Mouse (Mus musculus): ENCODE measurements at regions not wholly inside any gene's neighbourhood (a gene's known extent, or its start where the extent isn't known, plus 50 kb on each side); places are given as distances from the start of the nearest gene placed in this dataset.
"Not testable (repeated sequence)": the region's sequence is repeated elsewhere in the genome, so short reads cannot be mapped to it uniquely, and the experiment has no call there.

DNA sequence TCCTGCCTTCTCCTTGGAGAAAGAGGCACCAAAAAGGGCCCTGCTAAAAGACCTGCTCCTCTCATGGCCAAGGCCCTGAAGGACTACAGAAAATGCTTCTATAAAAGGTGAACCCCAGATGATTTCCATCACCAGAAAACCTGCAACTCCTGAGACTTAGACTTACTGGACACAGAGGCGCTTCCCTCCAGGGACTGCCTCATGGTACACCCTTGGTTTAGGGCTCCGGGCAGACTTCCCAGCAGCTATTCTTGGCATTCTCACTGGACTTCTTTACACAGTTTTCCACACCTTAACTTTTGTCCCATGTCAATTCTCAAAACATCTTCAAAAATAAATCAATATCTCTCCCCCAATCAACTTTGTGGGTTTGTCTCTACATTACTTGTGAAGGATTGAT is 393.2 kb downstream of the Gpm6a start:
- not testable (repeated sequence) for H3K36me3 ChIP-seq (ENCODE audit: control insufficient read depth, insufficient read depth, low read length); H3K27ac ChIP-seq (ENCODE audit: low read depth, low read length); H3K9me3 ChIP-seq (ENCODE audit: control insufficient read depth, low read length); H3K9ac ChIP-seq (replicated peaks; ENCODE audit: low read depth, low read length); H3K4me3 ChIP-seq (ENCODE audit: low read depth, low read length); H3K4me1 ChIP-seq (ENCODE audit: control insufficient read depth, insufficient read depth, low read length); H3K4me2 ChIP-seq (ENCODE audit: low read depth, low read length); ATAC-seq (ENCODE audit: low read depth); H3K27me3 ChIP-seq (ENCODE audit: control insufficient read depth, insufficient read depth, low read length)
- WGBS, result 96% methylated on average over 2 of the region's 2 CpGs

GRCm38 (mm10) chr8:55359851-55360250 is 405.2 kb downstream of the Gpm6a start:
- H3K9ac ChIP-seq (replicated peaks; ENCODE audit: low read depth, low read length); H3K27me3 ChIP-seq (ENCODE audit: control insufficient read depth, insufficient read depth, low read length); ATAC-seq (ENCODE audit: low read depth); H3K9me3 ChIP-seq (ENCODE audit: control insufficient read depth, low read length); H3K4me3 ChIP-seq (ENCODE audit: low read depth, low read length); H3K4me2 ChIP-seq (ENCODE audit: low read depth, low read length); H3K27ac ChIP-seq (ENCODE audit: low read depth, low read length); H3K4me1 ChIP-seq (ENCODE audit: control insufficient read depth, insufficient read depth, low read length); H3K36me3 ChIP-seq (ENCODE audit: control insufficient read depth, insufficient read depth, low read length): not testable (repeated sequence)
- 86% methylated on average over 10 of the region's 11 CpGs for WGBS

DNA sequence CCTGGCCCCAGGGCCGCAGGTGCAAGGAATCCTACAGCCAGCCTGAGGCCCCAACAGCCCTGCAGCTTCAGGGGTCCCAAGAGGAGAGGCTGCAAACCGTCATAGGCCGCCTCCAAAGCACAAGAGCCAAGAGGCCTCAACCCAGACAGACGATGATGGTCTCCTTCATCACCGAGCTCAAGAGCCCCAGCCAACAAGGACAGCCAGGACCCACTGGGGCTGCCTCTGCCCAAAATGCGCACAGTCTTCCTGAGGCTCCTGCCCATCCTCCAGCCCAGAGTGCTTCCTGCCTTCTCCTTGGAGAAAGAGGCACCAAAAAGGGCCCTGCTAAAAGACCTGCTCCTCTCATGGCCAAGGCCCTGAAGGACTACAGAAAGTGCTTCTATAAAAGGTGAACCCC is 412.8 kb downstream of the Gpm6a start:
- 92% methylated on average over 4 of the region's 6 CpGs for WGBS
- H3K9ac ChIP-seq (replicated peaks; ENCODE audit: low read depth, low read length); H3K4me3 ChIP-seq (ENCODE audit: low read depth, low read length); ATAC-seq (ENCODE audit: low read depth); H3K4me2 ChIP-seq (ENCODE audit: low read depth, low read length); H3K36me3 ChIP-seq (ENCODE audit: control insufficient read depth, insufficient read depth, low read length); H3K27me3 ChIP-seq (ENCODE audit: control insufficient read depth, insufficient read depth, low read length); H3K4me1 ChIP-seq (ENCODE audit: control insufficient read depth, insufficient read depth, low read length); H3K27ac ChIP-seq (ENCODE audit: low read depth, low read length); H3K9me3 ChIP-seq (ENCODE audit: control insufficient read depth, low read length): not testable (repeated sequence)

DNA sequence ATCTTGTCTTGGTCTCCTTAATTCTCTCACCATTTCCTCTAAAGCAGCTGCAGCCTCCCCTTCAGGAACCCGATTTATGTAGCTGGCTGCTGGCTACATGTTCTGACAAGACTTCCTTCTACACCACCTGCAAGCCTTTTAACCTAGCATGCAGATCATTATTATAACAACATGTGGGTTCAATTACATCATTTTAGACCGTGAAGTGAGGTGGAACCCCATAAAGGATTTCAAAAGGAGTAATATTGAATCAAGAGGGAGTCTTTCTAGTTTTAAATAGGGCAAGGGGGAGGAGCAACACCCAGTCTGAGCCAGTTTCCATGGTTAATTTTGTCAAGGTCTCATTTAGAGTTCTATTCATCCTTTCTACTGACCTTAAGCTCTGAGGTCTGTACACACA is 442.4 kb downstream of the Gpm6a start:
- Histone ChIP-seq H3K27me3 (ENCODE audit: control insufficient read depth, insufficient read depth, low read length) (no peaks in the 10 kb centered on the region), H3K27ac (ENCODE audit: low read depth, low read length) (no peak overlapping the region), H3K4me2 (ENCODE audit: low read depth, low read length) (no peak overlapping the region), H3K36me3 (ENCODE audit: control insufficient read depth, insufficient read depth, low read length) (no peaks in the 10 kb centered on the region), H3K9me3 (ENCODE audit: control insufficient read depth, low read length) (no peaks in the 10 kb centered on the region), H3K4me1 (ENCODE audit: control insufficient read depth, insufficient read depth, low read length) (no peaks in the 10 kb centered on the region), H3K9ac (replicated peaks; ENCODE audit: low read depth, low read length) (no peak overlapping the region), H3K4me3 (ENCODE audit: low read depth, low read length) (no peak overlapping the region)
- WGBS, result 65% methylated on average over 2 of the region's 2 CpGs
- no peak for ATAC-seq (ENCODE audit: low read depth)

DNA sequence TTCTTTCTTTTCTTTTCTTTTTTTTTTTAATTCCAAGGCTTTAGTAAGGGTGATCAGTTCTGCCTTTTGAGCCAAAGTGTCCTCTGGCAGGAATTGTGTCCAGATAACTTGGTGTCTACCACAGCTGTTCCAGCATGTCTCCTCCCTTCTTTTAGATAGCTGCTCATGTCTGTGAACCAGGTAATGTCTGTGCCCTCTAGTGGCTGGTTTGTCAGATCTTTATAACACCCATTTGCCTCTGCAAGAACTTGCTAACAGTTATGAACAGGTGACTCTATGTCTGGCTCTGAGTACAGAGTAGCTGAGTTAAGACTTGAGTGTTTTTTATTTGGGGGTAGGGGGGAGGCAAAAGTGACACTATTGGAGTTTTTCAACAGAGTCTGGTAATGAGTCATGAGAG is 443.7 kb downstream of the Gpm6a start:
- H3K36me3 ChIP-seq (ENCODE audit: control insufficient read depth, insufficient read depth, low read length), result no peaks in the 10 kb centered on the region
- no peak overlapping the region for H3K4me2 ChIP-seq (ENCODE audit: low read depth, low read length)
- H3K4me1 ChIP-seq (ENCODE audit: control insufficient read depth, insufficient read depth, low read length), result no peaks in the 10 kb centered on the region
- H3K27me3 ChIP-seq (ENCODE audit: control insufficient read depth, insufficient read depth, low read length), result no peaks in the 10 kb centered on the region
- no peaks in the 10 kb centered on the region for H3K9me3 ChIP-seq (ENCODE audit: control insufficient read depth, low read length)
- no peak overlapping the region for H3K4me3 ChIP-seq (ENCODE audit: low read depth, low read length)
- ATAC-seq (ENCODE audit: low read depth), result no peak
- H3K9ac ChIP-seq (replicated peaks; ENCODE audit: low read depth, low read length), result no peak overlapping the region
- H3K27ac ChIP-seq (ENCODE audit: low read depth, low read length), result no peak overlapping the region

- Histone ChIP-seq H3K4me3 (ENCODE audit: low read depth, low read length) (no peak overlapping the region), H3K9me3 (ENCODE audit: control insufficient read depth, low read length) (no peaks in the 10 kb centered on the region), H3K4me2 (ENCODE audit: low read depth, low read length) (no peak overlapping the region), H3K27ac (ENCODE audit: low read depth, low read length) (no peak overlapping the region), H3K9ac (replicated peaks; ENCODE audit: low read depth, low read length) (no peak overlapping the region), H3K4me1 (ENCODE audit: control insufficient read depth, insufficient read depth, low read length) (no peaks in the 10 kb centered on the region), H3K27me3 (ENCODE audit: control insufficient read depth, insufficient read depth, low read length) (no peaks in the 10 kb centered on the region), H3K36me3 (ENCODE audit: control insufficient read depth, insufficient read depth, low read length) (no peaks in the 10 kb centered on the region)
- ATAC-seq (ENCODE audit: low read depth), result no peak
- WGBS, result 86% methylated on average over 3 of the region's 3 CpGs
Measured at GRCm38 (mm10) chr8:55400412-55400811, 445.8 kb downstream of the Gpm6a start.

GRCm38 (mm10) chr8:55406903-55407302 is 452.3 kb downstream of the Gpm6a start:
- not testable (repeated sequence) for H3K9ac ChIP-seq (replicated peaks; ENCODE audit: low read depth, low read length); H3K36me3 ChIP-seq (ENCODE audit: control insufficient read depth, insufficient read depth, low read length); H3K4me3 ChIP-seq (ENCODE audit: low read depth, low read length); H3K4me1 ChIP-seq (ENCODE audit: control insufficient read depth, insufficient read depth, low read length); H3K27ac ChIP-seq (ENCODE audit: low read depth, low read length); H3K27me3 ChIP-seq (ENCODE audit: control insufficient read depth, insufficient read depth, low read length); H3K9me3 ChIP-seq (ENCODE audit: control insufficient read depth, low read length); H3K4me2 ChIP-seq (ENCODE audit: low read depth, low read length)
- ATAC-seq (ENCODE audit: low read depth), result peak; percentile 63; the same call in 1 of the 2 replicates
- WGBS, result 0% methylated on average over 1 of the region's 1 CpGs
